Mouse (Mus musculus) mouse embryonic stem cell (cell line): ENCODE results near the gene Msl2.

Experiments used
- in situ Hi-C, 2 experiments: fragments of 300-500 bp; cut with MboI; formaldehyde crosslinking; loops; 1 replicate in 1 of 2; 3 replicates in 1 of 2; pipeline ENCODE4 v1.14.3; 2019 to 2020; ENCODE audit warnings: low sequenced_read_pairs in 2 of 2, low pct_unique_long_range_greater_than_20kb in 1 of 2, mixed read lengths in 1 of 2; ENCODE audit not compliant: unreplicated experiment in 1 of 2

Gene Msl2

GRCm38 (mm10) chr9:101073987-101074331 lies at the start of gene Msl2:
TSS of gene Msl2 (plus strand) at chr9:101074101.
- in situ Hi-C loops, result no loop called here

- in situ Hi-C loops, result no loop called here
Observed at GRCm38 (mm10) chr9:101033761-101034447, 40.0 kb upstream of the Msl2 start.

GRCm38 (mm10) chr9:101034448-101035098 lies 39.3 kb upstream of the Msl2 start, which contains the start of gene Pccb:
TSS of gene Pccb (minus strand) at chr9:101034898.
- in situ Hi-C loops, result no loop called here

GRCm38 (mm10) chr9:101035836-101036596 lies 37.9 kb upstream of the Msl2 start:
- in situ Hi-C loops, result no loop called here

- in situ Hi-C loops, result no loop called here
Observed at GRCm38 (mm10) chr9:101036876-101037275, 37.0 kb upstream of the Msl2 start.

- in situ Hi-C loops, result no loop called here
Observed at GRCm38 (mm10) chr9:101037396-101037795, 36.5 kb upstream of the Msl2 start.

- in situ Hi-C loops, result no loop called here
Observed at GRCm38 (mm10) chr9:101038634-101039033, 35.3 kb upstream of the Msl2 start.

GRCm38 (mm10) chr9:101041508-101041907 lies 32.4 kb upstream of the Msl2 start:
- in situ Hi-C loops, result no loop called here

- in situ Hi-C loops, result no loop called here
Observed at GRCm38 (mm10) chr9:101042249-101042648, 31.7 kb upstream of the Msl2 start.

- in situ Hi-C loops, result no loop called here
Observed at GRCm38 (mm10) chr9:101045710-101046338, 28.1 kb upstream of the Msl2 start.

- in situ Hi-C loops, result no loop called here
Observed at GRCm38 (mm10) chr9:101052007-101052406, 21.9 kb upstream of the Msl2 start.

- in situ Hi-C loops, result no loop called here
Observed at GRCm38 (mm10) chr9:101052691-101053090, 21.2 kb upstream of the Msl2 start.

GRCm38 (mm10) chr9:101053279-101053678 lies 20.6 kb upstream of the Msl2 start:
- in situ Hi-C loops, result no loop called here

- in situ Hi-C loops, result no loop called here
Observed at GRCm38 (mm10) chr9:101057156-101057555, 16.7 kb upstream of the Msl2 start.

GRCm38 (mm10) chr9:101061035-101061434 lies 12.9 kb upstream of the Msl2 start:
- in situ Hi-C loops, result no loop called here

- in situ Hi-C loops, result no loop called here
Observed at GRCm38 (mm10) chr9:101062253-101062780, 11.6 kb upstream of the Msl2 start.

GRCm38 (mm10) chr9:101065076-101065602 lies 8.8 kb upstream of the Msl2 start:
- in situ Hi-C loops, result no loop called here

- in situ Hi-C loops, result no loop called here
Observed at GRCm38 (mm10) chr9:101069781-101070180, 4.1 kb upstream of the Msl2 start.

- in situ Hi-C loops, result no loop called here
Observed at GRCm38 (mm10) chr9:101072506-101072905, 1.4 kb upstream of the Msl2 start.
